Mouse (Mus musculus) neural tube, embryonic 13.5 days (tissue): ENCODE data around the gene Prrg2. TPM values are rescaled to one million over a fixed set of nuclear protein-coding genes. Genes with fewer than 3 reads are reported as not detected.

Experiments
- ATAC-seq: fragments of 200-750 bp; cut with Nextera tagmentation; 2 replicates; pipeline ENCODE4 v1.8.0; 2017; ENCODE audit warnings: low read depth, mild to moderate bottlenecking, moderate TSS enrichment, moderate library complexity
- H3K27ac ChIP-seq: fragments of 300-500 bp; sonication (generic); replicated peaks from 2 replicates; pipeline ENCODE4 v1.5.1; 2015; ENCODE audit warnings: moderate library complexity, mild to moderate bottlenecking, inconsistent platforms
- H3K27me3 ChIP-seq: fragments of 300-500 bp; sonication (generic); 2 replicates; pipeline ENCODE4 v1.6.1; 2015; ENCODE audit warnings: mild to moderate bottlenecking, inconsistent platforms
- H3K36me3 ChIP-seq: fragments of 300-500 bp; sonication (generic); 2 replicates; pipeline ENCODE4 v1.6.1; 2015; ENCODE audit warnings: mild to moderate bottlenecking, inconsistent platforms
- H3K4me1 ChIP-seq: fragments of 300-500 bp; sonication (generic); replicated peaks from 2 replicates; pipeline ENCODE4 v1.6.1; 2015; ENCODE audit warnings: inconsistent platforms
- H3K4me2 ChIP-seq: fragments of 300-500 bp; sonication (generic); 2 replicates; pipeline ENCODE4 v1.6.1; 2015; ENCODE audit warnings: inconsistent platforms, mild to moderate bottlenecking, moderate library complexity
- H3K4me3 ChIP-seq: fragments of 300-500 bp; sonication (generic); 2 replicates; pipeline ENCODE4 v1.5.1; 2015; ENCODE audit warnings: mild to moderate bottlenecking, inconsistent platforms
- H3K9ac ChIP-seq: fragments of 300-500 bp; sonication (generic); 2 replicates; pipeline ENCODE4 v1.6.1; 2015; ENCODE audit warnings: moderate library complexity, mild to moderate bottlenecking, inconsistent platforms
- H3K9me3 ChIP-seq: fragments of 300-500 bp; sonication (generic); 2 replicates; pipeline ENCODE4 v1.6.1; 2016; ENCODE audit warnings: inconsistent platforms
- WGBS: fragments of 180-500 bp; shearing (Covaris S2); methylation state at CpG from one replicate; pipeline ENCODE4 v1.1.7; 2015; 5-methylcytosine and 5-hydroxymethylcytosine counted together
- polyA plus RNA-seq: library from polyadenylated mRNA; unstranded; fragments of >200 nt; fragmentation: Nextera tagmentation; extraction: Ambion mirVana; gene quantifications from 2 replicates; pipeline ENCODE4 v1.2.1, GENCODE M21; 2015

Prrg2 gene
- polyA plus RNA-seq, 1 experiment from 2014 or later, result 16.8 TPM

- Histone ChIP-seq H3K9ac (no peak overlapping the region), H3K4me1 (no peaks in the 10 kb centered on the region), H3K27ac (no peak overlapping the region), H3K4me3 (no peak overlapping the region), H3K4me2 (no peak overlapping the region), H3K27me3 (no peaks in the 10 kb centered on the region), H3K36me3 (peaks cover 34% of the 10 kb centered on the region), H3K9me3 (no peaks in the 10 kb centered on the region)
- ATAC-seq, result no peak
- WGBS, result 83% methylated on average over 2 of the region's 2 CpGs
Observed at GRCm38 (mm10) chr7:45072230-45072629, 9.8 kb upstream of the Prrg2 start.

- 92% methylated on average over 2 of the region's 2 CpGs for WGBS
- H3K4me3 ChIP-seq, result no peak overlapping the region
- no peak overlapping the region for H3K9ac ChIP-seq
- H3K27me3 ChIP-seq, result no peaks in the 10 kb centered on the region
- no peak for ATAC-seq
- peaks cover 8% of the 10 kb centered on the region for H3K36me3 ChIP-seq
- no peak overlapping the region for H3K4me2 ChIP-seq
- no peak overlapping the region for H3K27ac ChIP-seq
- H3K9me3 ChIP-seq, result no peaks in the 10 kb centered on the region
- no peaks in the 10 kb centered on the region for H3K4me1 ChIP-seq
Observed at GRCm38 (mm10) chr7:45069671-45070070, 7.2 kb upstream of the Prrg2 start.

- Histone ChIP-seq H3K27ac (no peak overlapping the region), H3K4me1 (peaks cover 14% of the 10 kb centered on the region), H3K27me3 (no peaks in the 10 kb centered on the region), H3K4me2 (no peak overlapping the region), H3K36me3 (no peaks in the 10 kb centered on the region), H3K9me3 (no peaks in the 10 kb centered on the region), H3K4me3 (no peak overlapping the region), H3K9ac (no peak overlapping the region)
- WGBS, result 31% methylated on average over 5 of the region's 5 CpGs
- ATAC-seq, result no peak
Observed at GRCm38 (mm10) chr7:45068000-45068318, 5.5 kb upstream of the Prrg2 start.

GRCm38 (mm10) chr7:45067190-45067999 lies 4.9 kb upstream of the Prrg2 start:
- no peak for ATAC-seq
- 67% methylated on average over 4 of the region's 4 CpGs for WGBS
- no peak overlapping the region for H3K4me2 ChIP-seq
- no peak overlapping the region for H3K4me3 ChIP-seq
- H3K36me3 ChIP-seq, result no peaks in the 10 kb centered on the region
- H3K9me3 ChIP-seq, result no peaks in the 10 kb centered on the region
- peaks cover 15% of the 10 kb centered on the region for H3K4me1 ChIP-seq
- H3K9ac ChIP-seq, result no peak overlapping the region
- H3K27ac ChIP-seq, result no peak overlapping the region
- H3K27me3 ChIP-seq, result no peaks in the 10 kb centered on the region

- peaks cover 38% of the 10 kb centered on the region for H3K4me1 ChIP-seq
- H3K4me2 ChIP-seq, result peak overlapping the region; percentile 62
- ATAC-seq, result peak; percentile 7; the same call in 1 of the 2 replicates
- peak overlapping the region; percentile 76 for H3K9ac ChIP-seq
- no peaks in the 10 kb centered on the region for H3K9me3 ChIP-seq
- 16% methylated on average over 11 of the region's 11 CpGs for WGBS
- H3K36me3 ChIP-seq, result no peaks in the 10 kb centered on the region
- no peaks in the 10 kb centered on the region for H3K27me3 ChIP-seq
- peak overlapping the region; percentile 93 for H3K27ac ChIP-seq
- H3K4me3 ChIP-seq, result peak overlapping the region; percentile 66
Observed at GRCm38 (mm10) chr7:45061532-45062075, 873 bp downstream of the Prrg2 start.

GRCm38 (mm10) chr7:45060632-45061122 lies 1.8 kb downstream of the Prrg2 start:
- Histone ChIP-seq H3K4me2 (0 out of 2 replicates have a peak overlapping the region, but pooled peaks have one; percentile 62), H3K9me3 (no peaks in the 10 kb centered on the region), H3K9ac (no peak overlapping the region), H3K27ac (no peak overlapping the region), H3K4me3 (no peak overlapping the region), H3K36me3 (no peaks in the 10 kb centered on the region), H3K27me3 (no peaks in the 10 kb centered on the region), H3K4me1 (peaks cover 38% of the 10 kb centered on the region)
- WGBS, result 94% methylated on average over 6 of the region's 6 CpGs
- ATAC-seq, result no peak

- WGBS, result 79% methylated on average over 10 of the region's 10 CpGs
- Histone ChIP-seq H3K9ac (peak overlapping the region; percentile 43; the same call in 1 of the 2 replicates), H3K4me1 (peaks cover 33% of the 10 kb centered on the region), H3K27me3 (no peaks in the 10 kb centered on the region), H3K36me3 (no peaks in the 10 kb centered on the region), H3K9me3 (no peaks in the 10 kb centered on the region), H3K4me2 (no peak overlapping the region), H3K4me3 (no peak overlapping the region), H3K27ac (peak overlapping the region; percentile 67)
- ATAC-seq, result no peak
Observed at GRCm38 (mm10) chr7:45058607-45059571, 3.6 kb downstream of the Prrg2 start.

- Histone ChIP-seq H3K27ac (no peak overlapping the region), H3K9me3 (no peaks in the 10 kb centered on the region), H3K36me3 (no peaks in the 10 kb centered on the region), H3K4me2 (no peak overlapping the region), H3K9ac (no peak overlapping the region), H3K4me1 (peaks cover 28% of the 10 kb centered on the region), H3K27me3 (no peaks in the 10 kb centered on the region), H3K4me3 (no peak overlapping the region)
- no peak for ATAC-seq
Observed at GRCm38 (mm10) chr7:45056972-45057348, 5.5 kb downstream of the Prrg2 start.

GRCm38 (mm10) chr7:45056329-45056971 lies 6.0 kb downstream of the Prrg2 start:
- no peak overlapping the region for H3K27ac ChIP-seq
- H3K36me3 ChIP-seq, result no peaks in the 10 kb centered on the region
- H3K9me3 ChIP-seq, result no peaks in the 10 kb centered on the region
- 72% methylated on average over 14 of the region's 14 CpGs for WGBS
- no peak for ATAC-seq
- H3K4me2 ChIP-seq, result no peak overlapping the region
- H3K4me3 ChIP-seq, result no peak overlapping the region
- H3K27me3 ChIP-seq, result no peaks in the 10 kb centered on the region
- H3K9ac ChIP-seq, result no peak overlapping the region
- peaks cover 28% of the 10 kb centered on the region for H3K4me1 ChIP-seq

GRCm38 (mm10) chr7:45053931-45054510 lies 8.5 kb downstream of the Prrg2 start:
- WGBS, result under 1% methylated on average over 33 of the region's 33 CpGs
- Histone ChIP-seq H3K27me3 (no peaks in the 10 kb centered on the region), H3K9ac (peak overlapping the region; percentile 94)

GRCm38 (mm10) chr7:45053117-45053930 lies 9.2 kb downstream of the Prrg2 start:
- H3K36me3 ChIP-seq, result peaks cover 25% of the 10 kb centered on the region
- no peaks in the 10 kb centered on the region for H3K9me3 ChIP-seq
- peak; percentile 62 for ATAC-seq
- WGBS, result under 1% methylated on average over 35 of the region's 59 CpGs
- peak overlapping the region; percentile 94 for H3K9ac ChIP-seq
- H3K4me1 ChIP-seq, result peaks cover 32% of the 10 kb centered on the region
- H3K4me3 ChIP-seq, result peak overlapping the region; percentile 89
- peak overlapping the region; percentile 99 for H3K4me2 ChIP-seq
- H3K27ac ChIP-seq, result peak overlapping the region; percentile 100
- H3K27me3 ChIP-seq, result no peaks in the 10 kb centered on the region

More at GRCm38 (mm10) chr7:45053931-45054510, 8.5 kb downstream of the Prrg2 start:
- H3K36me3 ChIP-seq, result peaks cover 18% of the 10 kb centered on the region
- peaks cover 38% of the 10 kb centered on the region for H3K4me1 ChIP-seq
- peak; percentile 91 for ATAC-seq
- peak overlapping the region; percentile 100 for H3K27ac ChIP-seq
- H3K4me2 ChIP-seq, result peak overlapping the region; percentile 99
- no peaks in the 10 kb centered on the region for H3K9me3 ChIP-seq
- H3K4me3 ChIP-seq, result peak overlapping the region; percentile 89
